Mouse (Mus musculus) megakaryocyte, embryonic 14.5 days (primary cell): ENCODE data around the gene Tmem123.

Source experiments
- FLI1 ChIP-seq: IDR thresholded peaks from 2 replicates; pipeline ENCODE4 v1.6.1; 2012; ENCODE audit warnings: low read length, inconsistent platforms, mixed read lengths
- GATA1 ChIP-seq: IDR thresholded peaks from 3 replicates; pipeline ENCODE4 v1.6.1; 2012; ENCODE audit warnings: mixed read lengths, low read length, inconsistent platforms, borderline replicate concordance

- TF ChIP-seq GATA1, result no peak
- TF ChIP-seq FLI1, result no peak
Observed at GRCm38 (mm10) chr9:7790580-7791084, 26.8 kb downstream of the Tmem123 start.
